Mouse (Mus musculus) lung, adult 2 months (tissue): ENCODE data around the gene 1700003F12Rik.

ENCODE experiments used
- CTCF ChIP-seq: fragments of 200-500 bp; IDR thresholded peaks from 2 replicates; pipeline ENCODE4 v1.5.1; 2011; ENCODE audit warnings: mild to moderate bottlenecking, low read length, control low read depth; ENCODE audit not compliant: insufficient read depth
- POLR2A ChIP-seq: fragments of 200-500 bp; IDR thresholded peaks from 2 replicates; pipeline ENCODE4 v1.6.1; 2011; ENCODE audit warnings: low read depth, mild to moderate bottlenecking, control low read depth, low read length, borderline replicate concordance; ENCODE audit errors: extremely low read depth

- TF ChIP-seq POLR2A (no peak), CTCF (no peak)
Measured at GRCm38 (mm10) chr2:154569071-154569748, 22.3 kb downstream of the 1700003F12Rik start.
